Mouse (Mus musculus) kidney, postnatal 0 days (tissue): ENCODE measurements around the gene Gm20388. TPM values are rescaled to one million over a fixed set of nuclear protein-coding genes. Genes with fewer than 3 reads are reported as not detected.

Source experiments
- ATAC-seq: fragments of 200-750 bp; cut with Nextera tagmentation; replicated peaks from 2 replicates; pipeline ENCODE4 v1.8.0; 2017; ENCODE audit warnings: low read depth, moderate number of reproducible peaks, moderate TSS enrichment, moderate library complexity; ENCODE audit not compliant: low FRiP score
- DNase-seq: peaks from one replicate; pipeline ENCODE4 v3.0.0-alpha.2; 2016; ENCODE audit warnings: low spot score
- H3K27ac ChIP-seq: fragments of 300-500 bp; sonication (generic); 2 replicates; pipeline ENCODE4 v1.5.1; 2014; ENCODE audit warnings: mild to moderate bottlenecking
- H3K27me3 ChIP-seq: fragments of 300-500 bp; sonication (generic); 2 replicates; pipeline ENCODE4 v1.6.1; 2014; ENCODE audit warnings: low read length, mixed read lengths; ENCODE audit not compliant: insufficient read depth
- H3K36me3 ChIP-seq: fragments of 300-500 bp; sonication (generic); 2 replicates; pipeline ENCODE4 v1.6.1; 2014; ENCODE audit warnings: low read length, mixed read lengths; ENCODE audit not compliant: insufficient read depth
- H3K4me1 ChIP-seq: fragments of 300-500 bp; sonication (generic); replicated peaks from 2 replicates; pipeline ENCODE4 v1.6.1; 2014; ENCODE audit warnings: antibody characterized with exemption, low read length, mixed read lengths; ENCODE audit not compliant: insufficient read depth
- H3K4me2 ChIP-seq: fragments of 300-500 bp; sonication (generic); 2 replicates; pipeline ENCODE4 v1.6.1; 2014; ENCODE audit warnings: mild to moderate bottlenecking, low read length, moderate library complexity, mixed read lengths
- H3K4me3 ChIP-seq: fragments of 300-500 bp; sonication (generic); replicated peaks from 2 replicates; pipeline ENCODE4 v1.5.1; 2014; ENCODE audit warnings: low read depth, low read length
- H3K9ac ChIP-seq: fragments of 300-500 bp; sonication (generic); 2 replicates; pipeline ENCODE4 v1.6.1; 2014; ENCODE audit warnings: low read depth, low read length
- H3K9me3 ChIP-seq: fragments of 300-500 bp; sonication (generic); replicated peaks from 2 replicates; pipeline ENCODE4 v1.6.1; 2016; ENCODE audit warnings: low read length, inconsistent platforms, mixed read lengths
- CTCF ChIP-seq: IDR thresholded peaks from 2 replicates; pipeline ENCODE4 v1.5.1; 2016; ENCODE audit warnings: antibody characterized with exemption, low read depth, mild to moderate bottlenecking, moderate library complexity
- WGBS: fragments of 180-500 bp; shearing (Covaris S2); extraction: QIAGEN DNeasy Blood & Tissue Kit; methylation state at CpG from one replicate; pipeline ENCODE4 v1.1.7; 2014; 5-methylcytosine and 5-hydroxymethylcytosine counted together
- polyA plus RNA-seq: library from polyadenylated mRNA; unstranded; fragments of >200 nt; fragmentation: Nextera tagmentation; extraction: Ambion mirVana; gene quantifications from 2 replicates; pipeline ENCODE4 v1.2.1, GENCODE M21; 2015

Gm20388 gene
- polyA plus RNA-seq, 1 experiment from 2014 or later, result not detected

DNA sequence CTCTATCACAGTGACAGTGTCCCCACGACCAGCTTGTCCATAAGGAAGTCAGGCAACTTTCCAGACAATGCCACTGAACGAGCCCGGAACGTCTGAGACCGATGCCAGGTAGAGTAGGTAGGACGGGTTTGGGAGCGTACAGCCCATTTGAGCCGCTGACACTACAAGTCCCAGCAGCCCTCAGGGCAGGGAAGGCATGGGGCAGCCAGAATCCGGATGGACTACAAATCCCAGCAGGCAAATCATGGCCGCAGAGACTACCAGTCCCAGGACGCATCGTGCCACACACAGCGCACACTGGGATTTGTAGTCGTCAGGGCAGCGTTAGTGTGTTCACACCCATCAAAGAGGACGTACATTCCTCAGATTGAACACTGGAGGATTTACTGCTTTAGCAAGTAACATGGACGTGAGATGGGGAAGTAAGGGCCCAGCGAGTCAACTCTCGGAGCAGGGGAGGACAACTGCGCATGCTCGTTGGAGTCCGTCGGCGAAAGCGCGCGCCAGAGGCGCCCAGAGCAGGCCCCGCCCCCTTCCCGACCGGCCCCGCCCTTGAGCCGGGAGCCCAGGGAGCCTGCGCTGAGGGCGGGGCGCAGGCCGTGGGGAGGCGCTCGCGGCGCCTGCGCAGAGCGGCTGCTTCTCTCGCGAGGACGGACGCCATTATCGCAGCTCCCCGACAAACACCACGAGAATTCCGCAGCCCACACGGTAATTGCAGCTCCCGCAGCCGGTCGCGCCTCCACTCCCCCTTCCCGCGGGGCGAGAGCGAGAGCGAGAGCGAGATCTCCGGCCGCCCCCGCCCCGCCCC lies 2039.5 kb downstream of the Gm20388 start:
- Histone ChIP-seq H3K9ac (peak overlapping the region; percentile 100), H3K9me3 (no peaks in the 10 kb centered on the region), H3K27me3 (no peaks in the 10 kb centered on the region), H3K36me3 (0 out of 2 replicates have a peak, but pooled peaks cover 7% of the 10 kb centered on the region), H3K4me2 (peak overlapping the region; percentile 63), H3K27ac (peak overlapping the region; percentile 99), H3K4me3 (peak overlapping the region; percentile 96), H3K4me1 (peaks cover 30% of the 10 kb centered on the region)
- ATAC-seq (peak; percentile 93), DNase-seq (peak; percentile 99)
- under 1% methylated on average over 62 of the region's 66 CpGs for WGBS
- TF ChIP-seq CTCF, result no peak

DNA sequence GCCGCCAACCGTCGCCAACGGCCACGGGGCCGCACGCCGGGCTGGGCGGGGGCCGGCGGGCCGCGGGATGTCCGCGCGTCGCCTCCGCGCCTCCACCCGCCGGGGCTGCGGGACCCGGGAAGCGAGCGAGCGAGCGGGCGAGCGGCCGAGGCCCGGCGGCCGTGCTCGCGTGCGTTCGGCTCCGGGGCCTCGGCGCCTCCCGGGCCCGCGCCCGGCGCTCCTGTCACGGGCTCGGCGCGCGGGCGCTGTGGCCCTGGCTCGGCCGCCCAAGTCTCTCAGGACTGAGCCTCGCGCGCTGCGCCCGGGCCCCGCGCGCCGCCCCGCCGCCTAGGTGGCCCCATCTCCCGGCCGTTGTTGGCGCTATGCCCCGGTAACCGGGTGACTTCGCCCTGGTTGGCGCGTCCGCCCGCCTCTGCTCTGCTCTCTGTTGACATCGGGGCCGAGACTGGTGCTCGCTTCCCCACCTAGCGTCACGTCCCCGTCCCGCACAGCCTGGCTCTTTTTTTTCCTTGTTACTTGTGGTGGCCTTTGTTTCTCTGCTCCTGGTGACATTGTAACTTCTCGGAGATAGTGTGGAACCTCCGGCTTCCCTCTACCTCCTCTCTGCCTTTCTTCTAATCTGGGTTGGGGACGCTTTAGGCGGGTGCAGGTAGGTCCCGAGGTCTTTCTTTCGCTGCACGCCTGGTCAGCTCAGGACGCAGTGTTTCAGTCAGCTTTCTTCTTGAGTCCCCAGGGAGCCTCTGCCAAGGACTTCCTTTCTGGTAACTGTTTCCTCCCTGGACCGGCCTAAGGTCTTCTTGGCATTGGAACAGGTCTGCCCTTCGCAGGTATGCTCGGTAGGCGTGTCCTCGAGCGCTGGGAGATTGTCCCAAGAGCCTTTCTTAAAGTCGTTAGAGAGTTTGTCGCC lies 2040.4 kb downstream of the Gm20388 start:
- peaks cover 30% of the 10 kb centered on the region for H3K4me1 ChIP-seq
- under 1% methylated on average over 57 of the region's 97 CpGs for WGBS

GRCm38 (mm10) chr8:121951656-121952009 lies 2041.0 kb downstream of the Gm20388 start:
- no peak for DNase-seq
- 0 out of 2 replicates have a peak, but pooled peaks cover 7% of the 10 kb centered on the region for H3K36me3 ChIP-seq
- H3K9ac ChIP-seq, result peak overlapping the region; percentile 100; the same call in 1 of the 2 replicates
- H3K27me3 ChIP-seq, result no peaks in the 10 kb centered on the region
- WGBS, result 24% methylated on average over 7 of the region's 7 CpGs
- H3K4me2 ChIP-seq, result peak overlapping the region; percentile 63
- H3K27ac ChIP-seq, result peak overlapping the region; percentile 99
- H3K9me3 ChIP-seq, result no peaks in the 10 kb centered on the region
- H3K4me3 ChIP-seq, result peak overlapping the region; percentile 96
- TF ChIP-seq CTCF, result no peak
- ATAC-seq, result no peak
- peaks cover 30% of the 10 kb centered on the region for H3K4me1 ChIP-seq

More for the DNA sequence above, 2040.4 kb downstream of the Gm20388 start:
- H3K27ac ChIP-seq, result peak overlapping the region; percentile 99
- no peaks in the 10 kb centered on the region for H3K9me3 ChIP-seq
- 0 out of 2 replicates have a peak, but pooled peaks cover 7% of the 10 kb centered on the region for H3K36me3 ChIP-seq
- ATAC-seq (peak; percentile 1; the same call in 1 of the 2 replicates), DNase-seq (peak; percentile 67)
- H3K27me3 ChIP-seq, result no peaks in the 10 kb centered on the region
- H3K9ac ChIP-seq, result peak overlapping the region; percentile 100
- H3K4me3 ChIP-seq, result peak overlapping the region; percentile 96
- peak; percentile 33; the same call in 1 of the 2 replicates for TF ChIP-seq CTCF
- peak overlapping the region; percentile 63 for H3K4me2 ChIP-seq

GRCm38 (mm10) chr8:121952122-121952521 lies 2041.5 kb downstream of the Gm20388 start:
- Histone ChIP-seq H3K4me3 (peak overlapping the region; percentile 96; the same call in 1 of the 2 replicates), H3K4me1 (peaks cover 29% of the 10 kb centered on the region), H3K4me2 (peak overlapping the region; percentile 63), H3K27me3 (no peaks in the 10 kb centered on the region), H3K9me3 (no peaks in the 10 kb centered on the region), H3K27ac (peak overlapping the region; percentile 5; the same call in 1 of the 2 replicates), H3K36me3 (0 out of 2 replicates have a peak, but pooled peaks cover 7% of the 10 kb centered on the region), H3K9ac (peak overlapping the region; percentile 4; the same call in 1 of the 2 replicates)
- no peak for TF ChIP-seq CTCF
- no peak for DNase-seq
- no peak for ATAC-seq

DNA sequence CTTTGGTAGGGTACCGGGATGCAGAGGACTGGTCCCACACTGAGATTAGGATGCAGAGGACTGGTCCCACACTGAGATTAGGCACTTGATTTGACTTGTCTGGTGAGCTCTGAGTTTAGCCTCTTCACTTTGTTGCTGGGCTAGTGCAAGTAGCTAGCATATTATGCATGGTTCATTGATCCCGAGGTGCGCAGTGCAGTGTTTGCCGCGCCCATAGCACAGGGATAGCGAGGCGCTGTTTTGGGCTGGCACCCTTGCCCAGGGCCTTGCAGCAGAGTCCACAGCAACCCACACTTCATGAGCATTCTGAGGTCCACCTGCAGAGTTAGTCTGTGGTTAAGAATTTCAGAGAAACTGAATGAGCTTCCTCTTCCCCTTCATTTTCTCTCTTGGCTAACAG lies 2042.2 kb downstream of the Gm20388 start:
- WGBS, result 67% methylated on average over 7 of the region's 7 CpGs
- Histone ChIP-seq H3K9me3 (no peaks in the 10 kb centered on the region), H3K9ac (peak overlapping the region; percentile 4; the same call in 1 of the 2 replicates), H3K27ac (peak overlapping the region; percentile 5; the same call in 1 of the 2 replicates), H3K4me2 (0 out of 2 replicates have a peak overlapping the region, but pooled peaks have one; percentile 63), H3K4me1 (peaks cover 24% of the 10 kb centered on the region), H3K36me3 (0 out of 2 replicates have a peak, but pooled peaks cover 7% of the 10 kb centered on the region), H3K4me3 (no peak overlapping the region), H3K27me3 (no peaks in the 10 kb centered on the region)
- no peak for TF ChIP-seq CTCF
- DNase-seq (no peak), ATAC-seq (no peak)
